Mouse (Mus musculus): ENCODE results near the gene Fam207a.

- no peak for TF ChIP-seq POLR2A (IDR thresholded peaks at IDR 0.05; ENCODE audit: control insufficient read depth, low read depth, low read length)
- TF ChIP-seq CTCF (IDR thresholded peaks at IDR 0.05; ENCODE audit: control insufficient read depth, insufficient read depth, insufficient replicate concordance, low read depth, low read length), result no peak
These were observed 31.2 kb downstream of the Fam207a start for GRCm38 (mm10) chr10:77484205-77484935.
